Mouse (Mus musculus) large intestine, adult 2 months (tissue): ENCODE measurements around the gene Npw. TPM values are rescaled to one million over a fixed set of nuclear protein-coding genes. Genes with fewer than 3 reads are reported as not detected.

Source experiments
- DNase-seq: peaks from one replicate; pipeline ENCODE4 v3.0.0-alpha.2; 2012; ENCODE audit warnings: low read depth, low spot score
- WGBS: fragments of 180-500 bp; shearing (Covaris S2); methylation state at CpG from one replicate; pipeline ENCODE4 v1.1.7; 2018; 5-methylcytosine and 5-hydroxymethylcytosine counted together
- polyA plus RNA-seq: library from polyadenylated mRNA; depleted of rRNA; stranded (reverse); fragments of >200 nt; gene quantifications from 2 replicates; pipeline ENCODE4 v1.2.3, GENCODE M21; 2012

The Npw gene
- polyA plus RNA-seq, 1 experiment, result not detected

GRCm38 (mm10) chr17:24644875-24645721, 13.2 kb downstream of the Npw start:
- no peak for DNase-seq
- 68% methylated on average over 9 of the region's 9 CpGs for WGBS

- WGBS, result 46% methylated on average over 7 of the region's 7 CpGs
- no peak for DNase-seq
Measured at GRCm38 (mm10) chr17:24644030-24644715, 14.1 kb downstream of the Npw start.

GRCm38 (mm10) chr17:24642791-24643343, 15.4 kb downstream of the Npw start:
- 77% methylated on average over 6 of the region's 6 CpGs for WGBS
- DNase-seq, result no peak

- DNase-seq, result no peak
- 92% methylated on average over 14 of the region's 14 CpGs for WGBS
Measured at GRCm38 (mm10) chr17:24641944-24642343, 16.3 kb downstream of the Npw start.

- 92% methylated on average over 15 of the region's 15 CpGs for WGBS
- DNase-seq, result no peak
Measured at GRCm38 (mm10) chr17:24640581-24640980, 17.7 kb downstream of the Npw start.

GRCm38 (mm10) chr17:24640119-24640518, 18.1 kb downstream of the Npw start:
- no peak for DNase-seq
- WGBS, result 79% methylated on average over 7 of the region's 7 CpGs

GRCm38 (mm10) chr17:24639571-24639988, 18.7 kb downstream of the Npw start:
- DNase-seq, result no peak
- WGBS, result 74% methylated on average over 5 of the region's 5 CpGs

- DNase-seq, result no peak
- WGBS, result 62% methylated on average over 9 of the region's 9 CpGs
Measured at GRCm38 (mm10) chr17:24638840-24639239, 19.4 kb downstream of the Npw start.

- DNase-seq, result no peak
- 78% methylated on average over 4 of the region's 4 CpGs for WGBS
Measured at GRCm38 (mm10) chr17:24638214-24638613, 20.0 kb downstream of the Npw start.

- WGBS, result 84% methylated on average over 5 of the region's 5 CpGs
- DNase-seq, result no peak
Measured at GRCm38 (mm10) chr17:24636781-24637481, 21.3 kb downstream of the Npw start.

- 88% methylated on average over 5 of the region's 5 CpGs for WGBS
- no peak for DNase-seq
Measured at GRCm38 (mm10) chr17:24635694-24636093, 22.6 kb downstream of the Npw start.

GRCm38 (mm10) chr17:24635024-24635423, 23.2 kb downstream of the Npw start:
- 82% methylated on average over 4 of the region's 4 CpGs for WGBS
- DNase-seq, result no peak

GRCm38 (mm10) chr17:24633831-24634230, 24.4 kb downstream of the Npw start:
- no peak for DNase-seq
- WGBS, result 95% methylated on average over 11 of the region's 11 CpGs

GRCm38 (mm10) chr17:24632813-24633449, 25.3 kb downstream of the Npw start:
- WGBS, result 3% methylated on average over 22 of the region's 22 CpGs
- DNase-seq, result peak; percentile 60

- DNase-seq, result peak; percentile 66
- under 1% methylated on average over 51 of the region's 51 CpGs for WGBS
Measured at GRCm38 (mm10) chr17:24632167-24632812, 26.0 kb downstream of the Npw start, which contains the start of the genes Tsc2 and Nthl1. Gene Tsc2 (minus strand): TSS chr17:24632630. Gene Nthl1 (plus strand): TSS chr17:24632680.

GRCm38 (mm10) chr17:24630072-24630471, 28.2 kb downstream of the Npw start:
- no peak for DNase-seq
- 90% methylated on average over 14 of the region's 14 CpGs for WGBS

GRCm38 (mm10) chr17:24628646-24629045, 29.6 kb downstream of the Npw start:
- 41% methylated on average over 5 of the region's 5 CpGs for WGBS
- no peak for DNase-seq

GRCm38 (mm10) chr17:24625472-24625871, 32.8 kb downstream of the Npw start:
- no peak for DNase-seq
- 83% methylated on average over 8 of the region's 8 CpGs for WGBS
